Mouse (Mus musculus): ENCODE measurements around the gene Pik3r2. TPM values are rescaled to one million over a fixed set of nuclear protein-coding genes. Genes with fewer than 3 reads are reported as not detected.

Gene Pik3r2
- total and polyA plus RNA-seq, 2 experiments from 2014 or later: 102 to 159 TPM

DNA sequence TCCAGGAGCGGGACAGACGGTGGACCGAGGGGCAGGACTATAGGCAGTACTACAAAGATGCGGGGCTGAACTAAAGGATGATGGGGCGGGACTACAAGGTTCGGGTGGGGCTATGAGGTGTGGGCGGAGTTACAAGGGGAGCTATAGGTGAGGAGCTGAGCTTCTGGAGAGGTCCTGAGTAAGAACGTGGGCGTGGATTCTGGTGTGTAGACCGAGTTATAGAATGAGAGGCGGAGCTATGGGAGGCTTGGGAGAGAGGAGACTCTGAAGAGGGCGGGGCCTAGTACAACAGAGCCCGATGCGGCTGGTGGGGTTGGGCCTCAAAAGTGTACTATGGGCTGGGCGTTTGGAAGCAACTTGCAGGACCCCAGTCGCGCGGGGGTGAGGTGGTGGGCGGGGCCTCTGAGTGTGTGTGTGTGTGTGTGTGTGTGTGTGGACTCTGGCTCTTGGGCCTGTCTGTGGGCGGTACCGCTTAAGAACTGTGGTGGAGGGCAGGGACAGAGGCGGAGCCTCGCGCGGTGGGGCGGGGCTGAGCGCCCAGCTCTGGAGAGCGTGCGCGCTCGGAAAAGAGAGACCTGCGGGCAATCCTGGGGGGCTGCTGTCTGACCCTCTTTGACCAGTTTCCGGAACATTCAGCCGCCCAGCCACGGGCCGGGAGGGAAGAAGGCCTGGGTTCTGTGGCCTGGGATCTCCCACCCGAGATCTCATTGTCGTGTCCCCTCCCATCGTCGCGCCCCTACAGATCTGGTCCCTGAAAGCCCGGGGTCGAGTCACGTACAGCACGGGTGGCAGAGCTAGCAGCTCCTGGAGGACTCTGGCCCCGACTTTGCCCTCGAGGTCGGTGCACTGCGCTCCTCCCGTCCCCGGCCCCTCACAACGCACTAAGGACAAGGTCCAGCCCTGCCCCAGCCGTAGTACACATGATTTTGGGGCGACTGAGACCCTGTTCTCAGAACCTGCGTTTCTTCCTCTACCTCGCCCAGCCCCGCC lies 20.9 kb upstream of the Pik3r2 start:
- TF ChIP-seq CTCF (IDR thresholded peaks at IDR 0.05): no peak
- peak overlapping the region; percentile 64 for H3K9ac ChIP-seq (replicated peaks; ENCODE audit: low read length, poor library complexity, severe bottlenecking)
- peak overlapping the region; percentile 54 for H3K4me3 ChIP-seq (ENCODE audit: low read depth, low read length)
- H3K9me3 ChIP-seq (ENCODE audit: low read length): no peaks in the 10 kb centered on the region
- H3K27ac ChIP-seq (ENCODE audit: low read depth, low read length): 0 out of 2 replicates have a peak overlapping the region, but pooled peaks have one; percentile 19
- H3K4me2 ChIP-seq (ENCODE audit: low read depth, low read length, poor library complexity, severe bottlenecking): peak overlapping the region; percentile 90
- no peaks in the 10 kb centered on the region for H3K36me3 ChIP-seq (ENCODE audit: insufficient read depth, low read length)
- peak; percentile 77 for ATAC-seq (ENCODE audit: low FRiP score)
- H3K27me3 ChIP-seq (ENCODE audit: insufficient read depth, low read length): 0 out of 2 replicates have a peak, but pooled peaks cover 5% of the 10 kb centered on the region
- WGBS: under 1% methylated on average over 54 of the region's 57 CpGs
- peak; percentile 93 for DNase-seq (ENCODE audit: low spot score)
- peaks cover 3% of the 10 kb centered on the region for H3K4me1 ChIP-seq (ENCODE audit: insufficient read depth, low read length)

GRCm38 (mm10) chr8:70796403-70797080 lies 20.0 kb upstream of the Pik3r2 start:
- ATAC-seq (ENCODE audit: low FRiP score) (no peak), DNase-seq (ENCODE audit: low spot score) (no peak)
- Histone ChIP-seq H3K27me3 (ENCODE audit: insufficient read depth, low read length) (0 out of 2 replicates have a peak, but pooled peaks cover 5% of the 10 kb centered on the region), H3K9ac (replicated peaks; ENCODE audit: low read length, poor library complexity, severe bottlenecking) (peak overlapping the region; percentile 64), H3K4me2 (ENCODE audit: low read depth, low read length, poor library complexity, severe bottlenecking) (peak overlapping the region; percentile 90), H3K4me3 (ENCODE audit: low read depth, low read length) (peak overlapping the region; percentile 54), H3K27ac (ENCODE audit: low read depth, low read length) (peak overlapping the region; percentile 55), H3K9me3 (ENCODE audit: low read length) (no peaks in the 10 kb centered on the region), H3K36me3 (ENCODE audit: insufficient read depth, low read length) (no peaks in the 10 kb centered on the region), H3K4me1 (ENCODE audit: insufficient read depth, low read length) (peaks cover 8% of the 10 kb centered on the region)
- 1% methylated on average over 51 of the region's 54 CpGs for WGBS
- TF ChIP-seq CTCF (IDR thresholded peaks at IDR 0.05): no peak

DNA sequence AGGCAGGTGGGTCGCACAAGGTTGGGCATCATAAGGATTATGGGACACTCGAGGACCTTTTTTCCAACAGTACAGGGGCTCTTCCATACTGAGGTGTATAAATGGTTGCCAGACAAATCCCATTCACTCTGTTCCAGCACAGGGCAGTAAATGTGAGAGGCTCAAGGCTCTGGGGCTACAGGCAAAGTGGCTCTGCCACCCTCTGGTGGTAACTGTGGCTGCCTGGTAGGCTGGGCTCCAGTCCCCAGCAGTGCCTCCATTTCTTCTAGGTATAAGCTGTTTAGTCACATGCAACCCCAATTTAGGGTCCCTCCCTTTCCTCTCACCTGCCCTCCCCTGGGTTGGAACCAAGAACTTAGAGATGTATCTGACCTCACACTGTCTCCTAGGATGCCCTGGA lies 18.9 kb upstream of the Pik3r2 start:
- Histone ChIP-seq H3K9me3 (ENCODE audit: low read length) (no peaks in the 10 kb centered on the region), H3K4me2 (ENCODE audit: low read depth, low read length, poor library complexity, severe bottlenecking) (no peak overlapping the region), H3K27ac (ENCODE audit: low read depth, low read length) (peak overlapping the region; percentile 32; the same call in 1 of the 2 replicates), H3K4me1 (ENCODE audit: insufficient read depth, low read length) (peaks cover 16% of the 10 kb centered on the region), H3K4me3 (ENCODE audit: low read depth, low read length) (no peak overlapping the region), H3K36me3 (ENCODE audit: insufficient read depth, low read length) (no peaks in the 10 kb centered on the region), H3K9ac (replicated peaks; ENCODE audit: low read length, poor library complexity, severe bottlenecking) (no peak overlapping the region), H3K27me3 (ENCODE audit: insufficient read depth, low read length) (0 out of 2 replicates have a peak, but pooled peaks cover 5% of the 10 kb centered on the region)
- WGBS: 89% methylated on average over 2 of the region's 2 CpGs
- TF ChIP-seq CTCF (IDR thresholded peaks at IDR 0.05): peak; percentile 54
- ATAC-seq (ENCODE audit: low FRiP score) (no peak), DNase-seq (ENCODE audit: low spot score) (no peak)

DNA sequence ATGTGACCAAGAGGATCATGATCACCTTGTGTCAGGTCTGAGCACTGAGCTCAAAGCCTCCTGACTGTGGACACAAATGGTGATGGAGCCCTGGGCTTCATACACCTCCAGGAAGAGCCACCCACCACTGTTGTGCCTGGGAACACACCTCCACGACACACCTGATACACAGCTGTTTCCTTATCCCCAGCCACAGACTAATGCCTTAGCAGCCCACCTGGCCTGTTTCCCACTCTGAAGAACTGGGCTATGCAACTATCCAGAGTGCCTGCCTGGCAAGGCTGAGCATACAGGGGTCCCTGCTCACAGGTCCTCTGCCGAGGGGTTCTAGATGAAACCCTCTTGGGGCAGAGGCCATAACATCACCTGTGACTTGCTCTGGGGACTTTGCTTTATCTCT lies 17.7 kb upstream of the Pik3r2 start:
- peaks cover 16% of the 10 kb centered on the region for H3K4me1 ChIP-seq (ENCODE audit: insufficient read depth, low read length)
- WGBS: 87% methylated on average over 2 of the region's 2 CpGs

DNA sequence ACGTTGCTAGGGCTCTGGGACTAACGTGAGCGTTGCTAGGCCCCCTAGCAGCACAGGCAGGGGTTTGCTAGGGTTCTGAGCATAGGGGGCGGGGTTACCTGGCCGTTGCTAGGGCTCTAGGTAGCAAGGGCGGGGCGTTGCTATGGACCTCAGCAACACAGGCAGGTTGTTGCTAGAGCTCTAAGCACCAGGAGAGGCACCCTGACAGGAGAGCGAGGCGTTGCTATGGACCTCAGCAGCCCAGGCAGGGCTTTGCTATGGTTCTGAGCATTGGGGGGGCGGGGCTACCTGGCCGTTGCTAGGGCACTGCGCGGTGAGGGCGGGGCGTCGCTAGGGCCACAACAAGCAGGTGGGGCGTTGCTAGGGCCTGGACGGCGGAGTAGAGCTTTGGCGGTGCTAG lies 16.2 kb upstream of the Pik3r2 start:
- Histone ChIP-seq H3K4me2 (ENCODE audit: low read depth, low read length, poor library complexity, severe bottlenecking) (peak overlapping the region; percentile 76), H3K9me3 (ENCODE audit: low read length) (no peaks in the 10 kb centered on the region), H3K27me3 (ENCODE audit: insufficient read depth, low read length) (no peaks in the 10 kb centered on the region), H3K4me3 (ENCODE audit: low read depth, low read length) (peak overlapping the region; percentile 65), H3K9ac (replicated peaks; ENCODE audit: low read length, poor library complexity, severe bottlenecking) (peak overlapping the region; percentile 89), H3K27ac (ENCODE audit: low read depth, low read length) (peak overlapping the region; percentile 86), H3K36me3 (ENCODE audit: insufficient read depth, low read length) (peaks cover 9% of the 10 kb centered on the region), H3K4me1 (ENCODE audit: insufficient read depth, low read length) (peaks cover 16% of the 10 kb centered on the region)
- no peak; the same call in 1 of the 2 replicates for ATAC-seq (ENCODE audit: low FRiP score)
- DNase-seq (ENCODE audit: low spot score): peak; percentile 82
- TF ChIP-seq CTCF (IDR thresholded peaks at IDR 0.05): peak; percentile 34; the same call in 1 of the 2 replicates
- WGBS: under 1% methylated on average over 20 of the region's 20 CpGs

More for the DNA sequence above, 17.7 kb upstream of the Pik3r2 start:
- Histone ChIP-seq H3K4me2 (ENCODE audit: low read depth, low read length, poor library complexity, severe bottlenecking) (no peak overlapping the region), H3K4me3 (ENCODE audit: low read depth, low read length) (no peak overlapping the region), H3K9me3 (ENCODE audit: low read length) (no peaks in the 10 kb centered on the region), H3K9ac (replicated peaks; ENCODE audit: low read length, poor library complexity, severe bottlenecking) (no peak overlapping the region), H3K27ac (ENCODE audit: low read depth, low read length) (no peak overlapping the region), H3K27me3 (ENCODE audit: insufficient read depth, low read length) (0 out of 2 replicates have a peak, but pooled peaks cover 5% of the 10 kb centered on the region), H3K36me3 (ENCODE audit: insufficient read depth, low read length) (no peaks in the 10 kb centered on the region; the same call in 1 of the 2 replicates)
- TF ChIP-seq CTCF (IDR thresholded peaks at IDR 0.05): no peak
- no peak for DNase-seq (ENCODE audit: low spot score)
- ATAC-seq (ENCODE audit: low FRiP score): no peak

Data from midbrain, postnatal 0 days (tissue).